26 mouse cellular contexts compared by ENCODE assay signal in the genomic region with DNA sequence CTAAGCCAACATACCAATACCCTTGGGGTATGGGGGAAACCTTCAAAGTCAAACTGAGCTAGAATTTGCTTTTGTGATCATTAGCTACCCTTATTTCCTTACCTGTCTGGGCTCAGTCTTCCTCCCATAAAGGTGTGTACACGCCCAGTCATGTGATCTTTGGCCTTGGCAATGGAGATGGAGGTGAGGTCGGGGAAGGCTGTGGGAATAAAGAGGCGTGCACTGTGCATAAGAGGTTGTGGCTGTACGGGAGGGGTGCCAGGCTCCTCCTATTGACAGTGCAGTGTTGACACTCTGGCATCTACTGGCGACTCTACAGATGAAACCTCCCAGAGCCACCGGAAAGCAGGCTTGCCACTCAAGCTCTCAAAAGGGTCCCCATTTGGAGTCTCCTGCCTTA. TPM values are rescaled to one million over a fixed set of nuclear protein-coding genes. Genes with fewer than 3 reads are reported as not detected.
DNase-seq lines count a peak whose midpoint lies in the region; ATAC-seq and TF ChIP-seq lines count a peak whose summit lies in the region.
"Had no signal": no experiment of that assay in that cellular context is flagged by ENCODE, and none has a peak within 500 bp of the region (broad histone marks: within the 10 kb centered on the region; RNA-seq: fewer than 3 reads in every experiment).

No protein-coding gene starts in this region.

- TF ChIP-seq EP300 in MEL (IDR thresholded peaks at IDR 0.05; ENCODE audit: low read depth in 1 of 2, low read length in 2 of 2) = no peak
- no peak for TF ChIP-seq EP300 in lung, postnatal 0 days (IDR thresholded peaks at IDR 0.05)

- TF ChIP-seq CTCF in MEL (IDR thresholded peaks at IDR 0.05 in 2 of 3, conservative IDR thresholded peaks at IDR 0.05 in 1 of 3; ENCODE audit: control insufficient read depth in 1 of 3, insufficient read depth in 1 of 3, low read depth in 2 of 3, low read length in 3 of 3, poor library complexity in 1 of 3, severe bottlenecking in 1 of 3) = no peak
- no peak for TF ChIP-seq CTCF in intestine, postnatal 0 days (IDR thresholded peaks at IDR 0.05; ENCODE audit: low read depth)
- no peak for TF ChIP-seq CTCF in lung, postnatal 0 days (IDR thresholded peaks at IDR 0.05)

- DNase-seq in heart, adult 11 months = no peak
- no peak for DNase-seq in MEL (ENCODE audit: low read depth, low spot score)
- no peak for DNase-seq in lung, postnatal 0 days (ENCODE audit: low spot score)
- no peak for DNase-seq in gastrocnemius, postnatal 25 days
- DNase-seq in cerebellum, adult 11 months = no peak
- DNase-seq: adrenal gland, adult 8-10 months; adrenal gland, postnatal 25 days; cerebellum, adult 2 months; cerebellum, adult 9-11 months; cerebellum, postnatal 25 days; forebrain, postnatal 0 days; gastrocnemius, postnatal 36 days; heart, postnatal 10 days; heart, postnatal 36 days had no signal

- H3K27me3 ChIP-seq in heart, embryonic 14.5 days (ENCODE audit: control insufficient read depth, insufficient read depth, low read length) = no peaks in the 10 kb centered on the region
- no peaks in the 10 kb centered on the region for H3K27me3 ChIP-seq in MEL (ENCODE audit: control insufficient read depth in 1 of 2, insufficient read depth in 2 of 2, low read length in 2 of 2)
- H3K27me3 ChIP-seq in intestine, postnatal 0 days (replicated peaks; ENCODE audit: control insufficient read depth, insufficient read depth, low read length) = no peaks in the 10 kb centered on the region
- H3K27me3 ChIP-seq in lung, postnatal 0 days (replicated peaks; ENCODE audit: insufficient read depth, low read length) = no peaks in the 10 kb centered on the region
- H3K27me3 ChIP-seq: embryonic facial prominence, embryonic 12.5 days; embryonic facial prominence, embryonic 15.5 days; hindbrain, embryonic 13.5 days had no signal

- H3K4me2 ChIP-seq in heart, embryonic 14.5 days (ENCODE audit: low read length) = no peak overlapping the region
- no peak overlapping the region for H3K4me2 ChIP-seq in intestine, postnatal 0 days (replicated peaks; ENCODE audit: low read depth)
- H3K4me2 ChIP-seq in lung, postnatal 0 days (replicated peaks; ENCODE audit: low read depth, low read length) = no peak overlapping the region
- H3K4me2 ChIP-seq: embryonic facial prominence, embryonic 12.5 days; embryonic facial prominence, embryonic 15.5 days; heart, embryonic 11.5 days; heart, embryonic 15.5 days; hindbrain, embryonic 13.5 days had no signal

- no peaks in the 10 kb centered on the region for H3K79me2 ChIP-seq in MEL (ENCODE audit: control insufficient read depth, insufficient read depth, low read length, poor library complexity)

- 44% methylated on average over 6 of the region's 6 CpGs for WGBS in heart, embryonic 14.5 days
- 39% methylated on average over 6 of the region's 6 CpGs for WGBS in intestine, postnatal 0 days
- WGBS in lung, postnatal 0 days = 40% methylated on average over 6 of the region's 6 CpGs

- no peak for TF ChIP-seq RAD21 in MEL (IDR thresholded peaks at IDR 0.05; ENCODE audit: low read depth, low read length)

- no peak overlapping the region for H3K27ac ChIP-seq in heart, embryonic 14.5 days (replicated peaks in 1 of 2; ENCODE audit: control insufficient read depth in 1 of 2, insufficient read depth in 1 of 2, low read depth in 2 of 2, low read length in 2 of 2)
- no peak overlapping the region for H3K27ac ChIP-seq in MEL (ENCODE audit: control insufficient read depth, low read depth, low read length)
- H3K27ac ChIP-seq in intestine, postnatal 0 days (ENCODE audit: low read depth, low read length) = no peak overlapping the region
- H3K27ac ChIP-seq in lung, postnatal 0 days (ENCODE audit: low read length) = no peak overlapping the region
- H3K27ac ChIP-seq: embryonic facial prominence, embryonic 12.5 days; embryonic facial prominence, embryonic 15.5 days; heart, embryonic 15.5 days; hindbrain, embryonic 10.5 days; hindbrain, embryonic 13.5 days had no signal

- H3K9ac ChIP-seq in heart, embryonic 14.5 days (ENCODE audit: low read length) = no peak overlapping the region
- H3K9ac ChIP-seq in MEL (ENCODE audit: control insufficient read depth, low read depth, low read length, poor library complexity, severe bottlenecking) = no peak overlapping the region
- no peak overlapping the region for H3K9ac ChIP-seq in intestine, postnatal 0 days (ENCODE audit: low read depth, low read length)
- no peak overlapping the region for H3K9ac ChIP-seq in lung, postnatal 0 days (replicated peaks; ENCODE audit: low read depth)
- H3K9ac ChIP-seq: embryonic facial prominence, embryonic 12.5 days; embryonic facial prominence, embryonic 15.5 days; forebrain, postnatal 0 days; heart, embryonic 15.5 days; hindbrain, embryonic 13.5 days had no signal

- TF ChIP-seq POLR2A in MEL (IDR thresholded peaks at IDR 0.05; ENCODE audit: control insufficient read depth in 1 of 2, insufficient read depth in 1 of 2, low read depth in 1 of 2, low read length in 2 of 2, poor library complexity in 1 of 2) = no peak

- no peaks in the 10 kb centered on the region for H3K36me3 ChIP-seq in heart, embryonic 14.5 days (ENCODE audit: control insufficient read depth, insufficient read depth, low read length)
- H3K36me3 ChIP-seq in MEL (ENCODE audit: control insufficient read depth in 1 of 2, insufficient read depth in 2 of 2, low read length in 2 of 2) = peaks cover 0 to 21% of the 10 kb centered on the region in 2 experiments; a peak in 2 of 4 replicates
- no peaks in the 10 kb centered on the region for H3K36me3 ChIP-seq in intestine, postnatal 0 days (ENCODE audit: control insufficient read depth, insufficient read depth)
- H3K36me3 ChIP-seq in lung, postnatal 0 days (ENCODE audit: insufficient read depth, low read length) = no peaks in the 10 kb centered on the region
- H3K36me3 ChIP-seq: embryonic facial prominence, embryonic 12.5 days; embryonic facial prominence, embryonic 15.5 days; heart, embryonic 15.5 days; hindbrain, embryonic 10.5 days; hindbrain, embryonic 13.5 days had no signal

- no peak overlapping the region for H3K4me3 ChIP-seq in heart, embryonic 14.5 days (ENCODE audit: control insufficient read depth in 1 of 2, insufficient read depth in 1 of 2, low read depth in 1 of 2, low read length in 2 of 2)
- H3K4me3 ChIP-seq in MEL (ENCODE audit: control insufficient read depth in 1 of 2, insufficient read depth in 1 of 2, low read depth in 2 of 2, low read length in 2 of 2) = no peak overlapping the region
- H3K4me3 ChIP-seq in intestine, postnatal 0 days (ENCODE audit: low read depth, low read length) = no peak overlapping the region
- no peak overlapping the region for H3K4me3 ChIP-seq in lung, postnatal 0 days (ENCODE audit: low read depth, low read length)
- H3K4me3 ChIP-seq: embryonic facial prominence, embryonic 12.5 days; embryonic facial prominence, embryonic 15.5 days; heart, embryonic 15.5 days; hindbrain, embryonic 10.5 days; hindbrain, embryonic 13.5 days had no signal

- peak; percentile 43; the same call in 1 of the 2 replicates for ATAC-seq in heart, embryonic 14.5 days (ENCODE audit: insufficient number of reproducible peaks, insufficient read depth, low FRiP score, low read depth)
- peak; percentile 43; the same call in 1 of the 2 replicates for ATAC-seq in intestine, postnatal 0 days
- ATAC-seq in lung, postnatal 0 days = no peak
- ATAC-seq: activated CD4-positive, CD25-positive, alpha-beta regulatory T cell, adult 4 months; forebrain, embryonic 14.5 days; forebrain, postnatal 0 days; hindbrain, embryonic 16.5 days had no signal

- H3K4me1 ChIP-seq in heart, embryonic 14.5 days (ENCODE audit: control insufficient read depth in 2 of 2, insufficient read depth in 2 of 2, low read length in 2 of 2) = no peaks in the 10 kb centered on the region
- H3K4me1 ChIP-seq in MEL (ENCODE audit: control insufficient read depth in 1 of 2, insufficient read depth in 2 of 2, low read length in 2 of 2) = peaks cover 17 to 22% of the 10 kb centered on the region in 2 experiments
- H3K4me1 ChIP-seq in intestine, postnatal 0 days (replicated peaks; ENCODE audit: control insufficient read depth, insufficient read depth, low read length) = no peaks in the 10 kb centered on the region
- H3K4me1 ChIP-seq in lung, postnatal 0 days (ENCODE audit: insufficient read depth, low read depth, low read length) = no peaks in the 10 kb centered on the region
- H3K4me1 ChIP-seq: embryonic facial prominence, embryonic 12.5 days had no signal

- no peaks in the 10 kb centered on the region for H3K9me3 ChIP-seq in heart, embryonic 14.5 days (ENCODE audit: control insufficient read depth, low read length)
- H3K9me3 ChIP-seq in MEL (replicated peaks; ENCODE audit: insufficient read depth, low read length) = no peaks in the 10 kb centered on the region
- no peaks in the 10 kb centered on the region for H3K9me3 ChIP-seq in intestine, postnatal 0 days (ENCODE audit: control insufficient read depth)
- no peaks in the 10 kb centered on the region for H3K9me3 ChIP-seq in lung, postnatal 0 days (ENCODE audit: low read length)
- H3K9me3 ChIP-seq: embryonic facial prominence, embryonic 12.5 days; embryonic facial prominence, embryonic 15.5 days; heart, embryonic 15.5 days; hindbrain, embryonic 10.5 days; hindbrain, embryonic 13.5 days had no signal

TF ChIP-seq in MEL, 35 proteins besides CTCF, POLR2A, EP300 and RAD21:
- TF ChIP-seq TCF12 (IDR thresholded peaks at IDR 0.05; ENCODE audit: low read depth, low read length) (no peak), GATA1 (IDR thresholded peaks at IDR 0.05; ENCODE audit: low read depth, low read length) (no peak), USF1 (IDR thresholded peaks at IDR 0.05; ENCODE audit: low read depth, low read length) (0 out of 2 replicates have a peak, but pooled peaks have one; percentile 14), HCFC1 (IDR thresholded peaks at IDR 0.05; ENCODE audit: low read depth, low read length) (no peak)

RNA-seq across cellular contexts. Expression of a gene that starts 23.1 kb away (rescaled TPM):
- polyA plus RNA-seq in heart, embryonic 14.5 days (2014; fragmentation: Nextera tagmentation; extraction: Ambion mirVana) = 1.5 and 1.6 TPM in 2 replicates
- total RNA-seq in MEL (2012; rRNA removed) = 0.27 and 0.29 TPM in 2 replicates
- polyA plus RNA-seq in MEL (2012; ENCODE audit: insufficient read depth in 1 of 2, insufficient read length in 2 of 2, low read depth in 1 of 2, low replicate concordance in 2 of 2, missing spikeins in 1 of 2) = under 1 TPM in 1 of 2 experiments, not detected in 1; 0.56 TPM
- polyA plus RNA-seq in intestine, postnatal 0 days (2015; fragmentation: Nextera tagmentation; extraction: Ambion mirVana) = 1.6 and 1.9 TPM in 2 replicates
- 1.5 and 1.8 TPM in 2 replicates for polyA plus RNA-seq in lung, postnatal 0 days (2015; fragmentation: Nextera tagmentation; extraction: Ambion mirVana)
- 1 to 10 TPM; 4.9 to 6.6 TPM for total RNA-seq in gastrocnemius, postnatal 25 days (2021)
- polyA plus RNA-seq: forebrain, embryonic 11.5 days had no signal

RNA-seq across cellular contexts. Expression of a gene that starts 53.5 kb away (rescaled TPM):
- 333 and 339 TPM in 2 replicates for polyA plus RNA-seq in heart, embryonic 14.5 days (2014; fragmentation: Nextera tagmentation; extraction: Ambion mirVana)
- 950 and 1,019 TPM in 2 replicates for total RNA-seq in MEL (2012; rRNA removed)
- 1,000 to 10,000 TPM in 1 of 2 experiments, 10 to 100 TPM in 1; 91.6 to 2,479 TPM for polyA plus RNA-seq in MEL (2012; ENCODE audit: insufficient read depth in 1 of 2, insufficient read length in 2 of 2, low read depth in 1 of 2, low replicate concordance in 2 of 2, missing spikeins in 1 of 2)
- polyA plus RNA-seq in intestine, postnatal 0 days (2015; fragmentation: Nextera tagmentation; extraction: Ambion mirVana) = 191 and 196 TPM in 2 replicates
- 126 and 138 TPM in 2 replicates for polyA plus RNA-seq in lung, postnatal 0 days (2015; fragmentation: Nextera tagmentation; extraction: Ambion mirVana)
- 10 to 100 TPM; 64.7 to 81.1 TPM for total RNA-seq in gastrocnemius, postnatal 25 days (2021)
